Mouse (Mus musculus) kidney, adult 2 months (tissue): ENCODE measurements around the gene Btnl9.

Experiments used
- CTCF ChIP-seq: fragments of 200-500 bp; conservative IDR thresholded peaks from 2 replicates; pipeline ENCODE4 v1.5.1; 2011; ENCODE audit warnings: low read depth, mild to moderate bottlenecking, control low read depth, low read length, moderate library complexity, mixed read lengths; ENCODE audit not compliant: insufficient read depth, insufficient read length
- POLR2A ChIP-seq: fragments of 200-500 bp; IDR thresholded peaks from one replicate; pipeline ENCODE4 v1.6.1; 2011; ENCODE audit warnings: low read depth, low read length, control low read depth

DNA sequence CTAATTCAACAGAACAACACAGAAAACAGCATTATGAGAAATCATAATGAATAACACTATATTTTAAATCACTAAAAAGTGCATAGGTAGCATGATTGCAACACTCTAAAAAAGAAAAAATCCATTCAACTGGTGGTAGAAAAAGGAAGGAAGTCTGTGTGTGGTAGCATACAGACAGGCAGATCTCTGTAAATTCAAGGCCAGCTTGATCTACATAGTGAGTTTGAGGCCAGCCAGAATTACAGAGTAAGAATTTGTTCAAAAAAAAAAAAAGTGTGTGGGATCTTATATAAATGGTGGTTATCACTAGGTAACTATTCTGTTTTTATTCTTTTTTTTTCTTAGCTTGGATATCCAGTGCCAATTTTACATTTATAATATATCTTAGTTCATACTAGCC lies 14.2 kb upstream of the Btnl9 start:
- TF ChIP-seq POLR2A (no peak), CTCF (no peak)
